Mouse (Mus musculus) erythroblast, embryonic 14.5 days (primary cell): ENCODE measurements around the gene Ptger2.

ENCODE experiments used
- GATA1 ChIP-seq: IDR thresholded peaks from 2 replicates; pipeline ENCODE4 v1.6.1; 2012; ENCODE audit warnings: low read length, inconsistent platforms, mixed read lengths
- TAL1 ChIP-seq: IDR thresholded peaks from 3 replicates; pipeline ENCODE4 v1.6.1; 2012; ENCODE audit warnings: low read length, inconsistent platforms, mixed read lengths

DNA sequence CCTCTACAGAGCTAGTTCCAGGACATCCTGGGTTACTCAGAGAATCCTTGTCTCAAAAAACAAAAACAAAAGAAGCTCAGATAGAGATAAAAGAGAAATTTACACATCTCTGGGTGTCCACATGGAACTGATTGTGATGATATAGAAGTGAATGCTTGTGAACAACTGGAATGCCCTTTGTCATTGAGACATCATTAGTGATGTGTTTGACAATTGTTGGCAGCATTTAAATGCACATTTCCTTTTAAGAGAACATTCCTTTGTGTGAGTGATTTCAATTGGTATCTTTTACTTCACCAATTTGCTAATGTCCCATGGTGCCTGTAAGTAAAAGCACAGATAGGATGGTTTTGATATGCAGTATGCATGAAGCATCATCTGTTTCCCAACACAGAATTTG lies 6.3 kb downstream of the Ptger2 start:
- TF ChIP-seq GATA1 (no peak), TAL1 (no peak)
